Mouse (Mus musculus): Measurements from ENCODE around the gene Afg1l.

DNA sequence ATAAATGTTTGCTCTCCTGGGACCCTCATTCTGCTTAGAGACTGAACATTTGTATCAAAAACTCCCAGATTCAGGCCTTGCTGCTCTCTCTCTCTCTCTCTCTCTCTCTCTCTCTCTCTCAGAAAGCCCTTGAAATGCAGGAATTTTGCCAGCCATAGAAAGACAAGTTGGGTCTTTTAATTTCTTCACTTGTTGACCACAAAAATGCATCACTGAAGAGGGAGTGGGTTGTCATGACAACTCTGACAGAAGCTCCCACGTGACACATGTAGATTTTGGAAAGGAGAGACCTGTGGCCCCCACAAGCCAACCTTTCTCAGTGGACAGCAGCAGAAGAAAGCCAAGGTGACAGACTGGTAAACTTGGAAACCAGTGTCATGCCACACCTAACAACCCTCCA lies 190.7 kb downstream of the Afg1l start:
- TF ChIP-seq CTCF (IDR thresholded peaks at IDR 0.05; ENCODE audit: control insufficient read depth, insufficient read depth, low read length) = no peak
- no peak for TF ChIP-seq POLR2A (IDR thresholded peaks at IDR 0.05; ENCODE audit: borderline replicate concordance, control insufficient read depth, low read depth, low read length)
